Mouse (Mus musculus): ENCODE results near the gene Calcb. TPM values are rescaled to one million over a fixed set of nuclear protein-coding genes. Genes with fewer than 3 reads are reported as not detected.
"Not testable (repeated sequence)": the region's sequence is repeated elsewhere in the genome, so short reads cannot be mapped to it uniquely, and the experiment has no call there.

Calcb gene
- not detected for total RNA-seq (2021)

GRCm38 (mm10) chr7:114718300-114718699 lies at the start of gene Calcb:
Gene Calcb, plus strand, starts transcription at chr7:114718643.
- DNase-seq (ENCODE audit: low spot score in 2 of 2) = no peak
- intact Hi-C loops (cut with DNase I) = no loop called here

GRCm38 (mm10) chr7:114671405-114671804 lies 47.0 kb upstream of the Calcb start:
- intact Hi-C loops (cut with DNase I) = no loop called here
- no peak for DNase-seq (ENCODE audit: low spot score in 2 of 2)

- DNase-seq (ENCODE audit: low spot score in 2 of 2) = no peak
- intact Hi-C loops (cut with DNase I) = no loop called here
These were observed 45.7 kb upstream of the Calcb start for GRCm38 (mm10) chr7:114672697-114673096.

GRCm38 (mm10) chr7:114692339-114692738 lies 26.1 kb upstream of the Calcb start:
- intact Hi-C loops (cut with DNase I) = no loop called here
- DNase-seq (ENCODE audit: low spot score in 2 of 2) = no peak

GRCm38 (mm10) chr7:114700871-114701270 lies 17.6 kb upstream of the Calcb start:
- DNase-seq (ENCODE audit: low spot score in 2 of 2) = no peak
- intact Hi-C loops (cut with DNase I) = no loop called here

DNA sequence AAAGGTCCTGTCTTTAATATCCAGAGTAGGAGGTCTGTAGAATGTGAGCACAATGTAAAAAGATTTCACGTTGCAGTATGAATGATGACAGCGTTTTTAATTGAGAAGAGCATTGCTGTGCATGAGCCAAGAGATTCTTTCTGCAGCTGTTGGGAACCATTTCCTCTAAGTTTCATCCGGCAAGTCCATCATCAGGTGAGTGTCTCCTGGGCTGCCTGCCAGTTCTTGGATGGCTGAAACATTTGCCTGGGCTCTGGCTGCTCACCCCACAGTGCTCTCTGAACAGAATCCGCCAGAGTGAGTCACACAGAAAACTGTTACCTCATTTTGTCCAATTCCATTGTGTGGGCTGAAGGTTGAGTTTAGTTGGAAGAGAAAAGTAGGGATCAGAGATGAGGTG lies 11.7 kb upstream of the Calcb start:
- no peak for DNase-seq (ENCODE audit: low spot score in 2 of 2)
- intact Hi-C loops (cut with DNase I) = no loop called here

GRCm38 (mm10) chr7:114707398-114707797 lies 11.0 kb upstream of the Calcb start:
- DNase-seq (ENCODE audit: low spot score in 2 of 2) = no peak
- intact Hi-C loops (cut with DNase I) = no loop called here

DNA sequence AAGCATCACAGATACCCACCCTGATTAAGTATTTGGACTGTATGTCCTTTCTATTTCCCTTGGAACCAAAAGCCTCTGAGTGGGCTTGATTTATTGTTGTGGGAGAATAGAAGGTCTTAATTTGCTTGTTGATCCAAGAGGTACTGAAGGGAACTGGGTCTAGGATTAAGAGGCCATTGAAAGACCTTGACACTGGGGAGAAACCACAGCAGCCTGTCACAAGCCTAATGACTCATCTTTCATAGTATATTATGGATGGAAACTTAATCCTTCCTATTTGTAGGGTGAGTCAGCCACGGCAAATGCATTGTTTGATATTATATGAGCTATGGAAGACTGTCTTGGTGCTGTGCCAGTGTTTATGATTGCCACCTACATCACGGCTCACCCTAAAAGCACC lies 8.0 kb upstream of the Calcb start:
- intact Hi-C loops (cut with DNase I) = no loop called here
- DNase-seq (ENCODE audit: low spot score in 2 of 2) = no peak

DNA sequence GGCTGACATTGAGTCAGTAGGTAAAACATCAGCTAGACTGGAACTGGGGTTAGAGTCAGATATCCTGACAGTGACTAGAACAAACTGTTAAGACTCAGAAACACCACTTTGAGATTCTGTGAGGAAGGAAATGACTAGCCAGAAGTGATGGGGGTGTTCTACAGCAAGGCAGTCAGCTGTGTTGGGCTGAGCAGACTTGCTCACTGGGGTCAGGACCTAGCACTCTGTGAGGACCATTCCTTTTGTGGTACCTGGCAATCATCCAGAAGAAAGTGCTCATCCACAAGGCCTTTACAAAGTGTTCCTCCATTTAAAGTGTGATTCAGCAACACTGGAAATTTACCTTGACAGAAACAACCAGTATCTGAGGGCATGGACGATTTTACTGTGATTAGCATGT lies 5.9 kb upstream of the Calcb start:
- no peak for DNase-seq (ENCODE audit: low spot score in 2 of 2)
- intact Hi-C loops (cut with DNase I) = no loop called here

- intact Hi-C loops (cut with DNase I) = no loop called here
- no peak for DNase-seq (ENCODE audit: low spot score in 2 of 2)
These were observed 1.1 kb downstream of the Calcb start for GRCm38 (mm10) chr7:114719381-114720131.

DNA sequence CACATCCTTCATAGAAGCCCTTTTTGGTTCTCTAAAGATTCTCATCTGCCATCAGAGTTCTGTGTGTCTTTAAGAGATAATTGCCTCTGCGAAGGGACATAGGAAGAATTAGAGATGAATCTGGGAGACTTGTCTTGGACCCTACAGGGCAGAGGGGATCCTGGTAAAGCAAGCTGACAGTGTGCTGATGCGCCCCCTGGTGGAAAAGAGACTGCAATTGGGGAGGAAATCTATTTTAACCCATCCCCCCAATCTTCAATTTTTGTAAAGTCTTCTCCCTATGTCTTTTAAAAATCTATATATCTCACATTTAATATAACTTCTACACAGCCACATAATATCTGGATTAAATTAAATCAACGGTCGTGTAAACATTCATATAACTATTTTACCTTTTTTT lies 11.3 kb downstream of the Calcb start:
- intact Hi-C loops (cut with DNase I) = loop anchor here (5.0 kb wide), 2 partner anchors 88 to 147 kb away; no protein-coding TSS in a partner anchor

GRCm38 (mm10) chr7:114731175-114731574 lies 12.7 kb downstream of the Calcb start:
- no peak for DNase-seq (ENCODE audit: low spot score in 2 of 2)
- intact Hi-C loops (cut with DNase I) = loop anchor here (5.0 kb wide), 2 partner anchors 86 to 149 kb away; no protein-coding TSS in a partner anchor

More for the DNA sequence above, 11.3 kb downstream of the Calcb start:
- not testable (repeated sequence) for DNase-seq (ENCODE audit: low spot score in 2 of 2)

DNA sequence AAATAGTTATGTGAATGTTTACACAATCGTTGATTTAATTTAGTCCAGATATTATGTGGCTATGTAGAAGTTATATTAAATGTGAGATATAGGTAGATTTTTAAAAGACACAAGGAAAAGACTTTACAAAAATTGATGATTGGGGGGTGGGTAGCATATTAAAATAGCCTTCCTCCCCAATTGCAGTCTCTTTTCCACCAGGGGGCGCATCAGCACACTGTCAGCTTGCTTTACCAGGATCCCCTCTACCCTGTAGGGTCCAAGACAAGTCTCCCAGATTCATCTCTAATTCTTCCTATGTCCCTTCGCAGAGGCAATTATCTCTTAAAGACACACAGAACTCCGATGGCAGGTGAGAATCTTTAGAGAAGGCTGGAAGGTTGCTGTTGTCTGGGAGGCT lies 13.3 kb downstream of the Calcb start:
- DNase-seq (ENCODE audit: low spot score in 2 of 2) = not testable (repeated sequence)
- intact Hi-C loops (cut with DNase I) = loop anchor here (5.0 kb wide), 2 partner anchors 86 to 149 kb away; no protein-coding TSS in a partner anchor

DNA sequence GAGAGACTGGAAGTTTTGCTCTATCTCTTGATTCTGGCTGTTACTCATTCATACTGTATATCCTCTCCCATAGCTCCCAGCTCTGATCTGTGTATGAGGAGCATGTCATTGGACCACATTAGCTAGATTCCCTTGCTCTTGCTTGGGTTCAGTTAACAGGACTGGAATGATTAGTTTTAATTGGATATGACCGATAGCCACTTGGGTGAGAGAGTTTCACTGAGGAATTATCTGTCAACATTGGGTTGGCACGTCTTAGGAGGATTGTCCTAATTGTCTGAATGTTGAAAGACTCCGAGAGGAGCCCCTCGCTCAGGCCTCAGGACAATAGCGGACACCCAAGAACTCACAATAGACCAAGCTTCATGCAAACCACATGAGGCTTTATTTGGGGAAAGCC lies 17.8 kb downstream of the Calcb start:
- intact Hi-C loops (cut with DNase I) = no loop called here
- DNase-seq (ENCODE audit: low spot score in 2 of 2) = no peak

DNA sequence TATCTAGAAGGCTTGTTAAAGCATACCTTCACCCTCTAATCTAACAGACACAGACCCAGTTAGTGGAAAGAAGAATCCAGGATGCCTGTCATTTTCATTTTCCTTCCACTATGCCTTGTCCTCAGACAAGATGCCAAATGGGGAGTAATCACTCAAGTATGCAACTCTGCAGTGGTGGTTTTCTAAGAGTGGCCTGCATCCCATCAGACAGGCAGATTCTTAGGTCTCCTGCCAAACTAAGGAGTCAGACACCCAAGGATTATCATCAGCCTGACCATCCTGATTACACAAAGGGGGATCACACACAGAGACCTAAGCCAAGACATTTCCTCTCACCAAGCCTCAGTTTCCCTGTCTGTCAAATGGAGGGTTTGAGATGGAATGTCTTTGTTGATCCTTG lies 19.7 kb downstream of the Calcb start:
- DNase-seq (ENCODE audit: low spot score in 2 of 2) = no peak
- intact Hi-C loops (cut with DNase I) = no loop called here

GRCm38 (mm10) chr7:114740360-114741165 lies 22.1 kb downstream of the Calcb start:
- DNase-seq (ENCODE audit: low spot score in 2 of 2) = no peak
- intact Hi-C loops (cut with DNase I) = no loop called here

GRCm38 (mm10) chr7:114743022-114743780 lies 24.8 kb downstream of the Calcb start, which contains the start of gene Insc:
Gene Insc, plus strand, starts transcription at chr7:114743694.
- intact Hi-C loops (cut with DNase I) = no loop called here
- DNase-seq (ENCODE audit: low spot score in 2 of 2) = no peak

GRCm38 (mm10) chr7:114744639-114745245 lies 26.3 kb downstream of the Calcb start:
- intact Hi-C loops (cut with DNase I) = no loop called here
- DNase-seq (ENCODE audit: low spot score in 2 of 2) = no peak

DNA sequence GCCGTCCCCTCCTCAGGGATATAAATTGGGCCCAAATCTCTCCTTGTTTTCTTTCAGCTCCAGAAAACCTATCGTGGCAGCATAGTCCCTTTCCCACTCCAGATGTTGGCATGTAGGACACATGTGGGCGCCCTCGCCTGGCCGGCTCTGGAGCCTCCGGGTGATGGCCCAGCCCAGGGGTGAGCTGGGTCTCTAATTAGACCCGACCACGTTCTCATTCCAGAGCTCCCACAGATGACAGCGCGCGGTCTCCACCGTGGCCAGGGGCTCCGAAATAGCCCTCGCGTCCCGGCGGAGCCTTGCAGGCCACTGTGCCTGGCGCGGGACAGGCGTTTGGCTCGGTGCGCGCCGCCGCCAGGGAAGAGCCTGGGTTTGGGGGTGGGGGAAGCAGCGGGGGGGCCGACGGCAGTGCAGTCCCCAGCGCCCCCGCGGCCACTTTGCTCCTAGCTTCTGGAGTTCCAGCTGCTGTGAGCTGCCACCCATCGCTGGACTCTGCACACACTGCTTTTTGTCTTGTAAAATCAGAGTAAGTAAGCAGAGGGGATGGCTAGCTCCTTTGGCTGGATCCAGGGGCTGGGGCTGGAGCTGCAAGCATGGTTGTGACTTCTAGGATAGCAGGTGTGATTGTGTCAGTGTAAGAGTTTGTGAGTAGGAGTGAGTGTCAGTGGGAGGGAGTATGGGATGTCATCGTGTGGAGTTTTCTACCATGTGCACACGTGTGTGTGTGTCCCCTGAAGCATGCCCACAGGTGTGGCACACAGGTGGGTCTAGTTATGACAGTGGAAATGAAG lies 27.2 kb downstream of the Calcb start:
- intact Hi-C loops (cut with DNase I) = no loop called here
- no peak for DNase-seq (ENCODE audit: low spot score in 2 of 2)
